Mouse (Mus musculus) spleen, adult 18-20 months (tissue): Measurements from ENCODE around the gene Vps37d.
A peak's percentile ranks its signal among the peaks of the same experiment; 100 is the strongest.
"Not testable (repeated sequence)": the region's sequence is repeated elsewhere in the genome, so short reads cannot be mapped to it uniquely, and the experiment has no call there.

Experiments used
- DNase-seq, 2 experiments: peaks; one replicate each; pipeline ENCODE4 v3.0.0; 2022; ENCODE audit warnings: mixed read lengths in 2 of 2

Vps37d gene

GRCm38 (mm10) chr5:135073349-135074150, 4.5 kb downstream of the Vps37d start:
- no peak for DNase-seq

GRCm38 (mm10) chr5:135072720-135073119, 5.3 kb downstream of the Vps37d start:
- no peak for DNase-seq

GRCm38 (mm10) chr5:135072061-135072460, 6.0 kb downstream of the Vps37d start:
- DNase-seq, result no peak

GRCm38 (mm10) chr5:135070448-135070847, 7.6 kb downstream of the Vps37d start:
- no peak for DNase-seq

GRCm38 (mm10) chr5:135066008-135066407, 12.1 kb downstream of the Vps37d start:
- no peak for DNase-seq

GRCm38 (mm10) chr5:135064909-135065446, 13.1 kb downstream of the Vps37d start, which contains the start of gene Bud23:
Gene Bud23 (minus strand): TSS chr5:135064959.
- DNase-seq, result not testable (repeated sequence)

GRCm38 (mm10) chr5:135064382-135064766, 13.7 kb downstream of the Vps37d start:
- no peak for DNase-seq

- peak; percentile 93 to 94 for DNase-seq
These were observed 14.3 kb downstream of the Vps37d start, which contains the start of gene Dnajc30 for GRCm38 (mm10) chr5:135063629-135064381. Gene Dnajc30 (plus strand): TSS chr5:135064202.

- DNase-seq, result no peak
These were observed 24.7 kb downstream of the Vps37d start for GRCm38 (mm10) chr5:135053356-135053755.

GRCm38 (mm10) chr5:135049268-135049667, 28.8 kb downstream of the Vps37d start:
- DNase-seq, result not testable (repeated sequence)

GRCm38 (mm10) chr5:135048539-135048938, 29.5 kb downstream of the Vps37d start:
- DNase-seq, result no peak

GRCm38 (mm10) chr5:135044575-135044974, 33.5 kb downstream of the Vps37d start:
- no peak for DNase-seq

GRCm38 (mm10) chr5:135042105-135042788, 35.8 kb downstream of the Vps37d start:
- no peak for DNase-seq

- no peak for DNase-seq
These were observed 37.3 kb downstream of the Vps37d start for GRCm38 (mm10) chr5:135040777-135041176.

- no peak for DNase-seq
These were observed 38.0 kb downstream of the Vps37d start for GRCm38 (mm10) chr5:135040059-135040458.

- DNase-seq, result no peak
These were observed 38.5 kb downstream of the Vps37d start for GRCm38 (mm10) chr5:135039541-135039940.

- DNase-seq, result no peak
These were observed 40.1 kb downstream of the Vps37d start for GRCm38 (mm10) chr5:135037946-135038345.

- no peak for DNase-seq
These were observed 42.3 kb downstream of the Vps37d start for GRCm38 (mm10) chr5:135035608-135036359.

- no peak for DNase-seq
These were observed 43.5 kb downstream of the Vps37d start for GRCm38 (mm10) chr5:135034593-135034992.

- DNase-seq, result no peak
These were observed 45.5 kb downstream of the Vps37d start for GRCm38 (mm10) chr5:135032581-135032980.

GRCm38 (mm10) chr5:135029007-135029854, 48.8 kb downstream of the Vps37d start:
- DNase-seq, result no peak
